Mouse (Mus musculus) R1 (cell line): Measurements from ENCODE around the gene Ntrk2.
A peak's percentile ranks its signal among the peaks of the same experiment; 100 is the strongest.

Experiments
- DNase-seq: peaks from one replicate; pipeline ENCODE4 v3.0.0-alpha.2; 2018; ENCODE audit warnings: low read depth, low spot score

Ntrk2 gene

GRCm38 (mm10) chr13:58840731-58841359 lies 34.5 kb downstream of the Ntrk2 start:
- no peak for DNase-seq

GRCm38 (mm10) chr13:58843826-58844225 lies 37.5 kb downstream of the Ntrk2 start:
- DNase-seq: peak; percentile 68

DNA sequence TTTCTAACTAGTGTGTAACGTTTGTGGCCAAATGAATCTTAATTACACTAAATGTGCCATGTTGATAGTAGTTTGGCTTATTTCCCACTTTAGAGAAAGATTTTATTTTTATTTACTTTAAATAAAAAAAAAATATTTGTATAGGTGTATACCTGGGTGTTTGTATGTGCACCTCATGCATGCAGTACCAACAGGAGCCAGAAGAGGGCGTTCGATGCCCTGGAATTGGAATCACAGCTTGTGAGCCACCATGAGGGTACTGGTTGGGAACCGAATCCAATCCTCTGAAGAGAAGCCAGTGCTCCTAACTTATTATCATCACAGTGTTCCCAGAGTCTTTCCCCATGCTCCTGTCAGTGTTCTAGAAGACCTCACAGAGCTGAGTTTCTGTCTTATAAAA lies 42.2 kb downstream of the Ntrk2 start:
- DNase-seq: peak; percentile 72

- no peak for DNase-seq
These were observed 47.3 kb downstream of the Ntrk2 start for GRCm38 (mm10) chr13:58853685-58854084.

GRCm38 (mm10) chr13:58866239-58866638 lies 59.9 kb downstream of the Ntrk2 start:
- DNase-seq: no peak

- DNase-seq: no peak
These were observed 60.5 kb downstream of the Ntrk2 start for GRCm38 (mm10) chr13:58866776-58867435.

DNA sequence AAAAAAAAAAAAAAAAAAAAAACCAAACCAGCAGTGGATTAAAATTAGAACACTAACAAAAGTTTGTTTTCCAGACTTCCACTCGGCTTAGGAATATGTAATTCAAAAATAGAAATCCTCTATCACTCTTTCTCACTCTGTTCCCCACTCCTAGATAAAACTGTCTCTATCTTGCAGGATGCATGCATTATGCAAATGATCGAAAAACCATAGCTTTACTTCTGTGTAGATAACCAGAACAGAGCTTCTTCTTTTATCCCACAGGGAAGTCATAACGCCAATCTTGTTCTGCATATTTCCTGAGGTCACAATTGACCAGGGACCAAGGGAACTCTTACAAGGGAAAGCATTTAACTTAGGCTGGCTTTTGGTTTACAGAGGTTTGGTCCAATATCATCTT lies 76.1 kb downstream of the Ntrk2 start:
- DNase-seq: no peak

- peak; percentile 52 for DNase-seq
These were observed 76.5 kb downstream of the Ntrk2 start for GRCm38 (mm10) chr13:58882916-58883315.

GRCm38 (mm10) chr13:58886108-58886507 lies 79.7 kb downstream of the Ntrk2 start:
- DNase-seq: no peak

GRCm38 (mm10) chr13:58896254-58896910 lies 90.0 kb downstream of the Ntrk2 start:
- DNase-seq: no peak

GRCm38 (mm10) chr13:58899337-58899736 lies 93.0 kb downstream of the Ntrk2 start:
- DNase-seq: no peak

DNA sequence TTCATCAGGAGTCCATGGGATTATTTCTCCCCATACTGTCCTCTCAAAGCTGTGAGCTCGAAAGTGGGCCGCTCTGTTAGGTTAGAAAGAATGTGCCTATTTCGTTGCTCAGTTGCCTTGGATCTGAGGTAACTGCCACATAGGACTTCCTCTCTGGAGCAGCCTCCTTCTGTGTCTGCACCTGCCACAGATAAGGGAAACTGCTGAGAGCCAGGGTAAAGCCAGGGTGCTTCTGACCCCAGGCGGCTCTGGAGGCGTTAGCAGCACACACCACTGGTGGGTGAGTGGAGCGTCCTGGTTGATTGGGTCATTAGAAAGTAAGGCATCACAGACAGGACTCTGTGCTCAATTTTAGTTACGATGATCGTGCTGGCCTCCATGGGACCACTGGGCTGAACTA lies 95.9 kb downstream of the Ntrk2 start:
- DNase-seq: no peak

DNA sequence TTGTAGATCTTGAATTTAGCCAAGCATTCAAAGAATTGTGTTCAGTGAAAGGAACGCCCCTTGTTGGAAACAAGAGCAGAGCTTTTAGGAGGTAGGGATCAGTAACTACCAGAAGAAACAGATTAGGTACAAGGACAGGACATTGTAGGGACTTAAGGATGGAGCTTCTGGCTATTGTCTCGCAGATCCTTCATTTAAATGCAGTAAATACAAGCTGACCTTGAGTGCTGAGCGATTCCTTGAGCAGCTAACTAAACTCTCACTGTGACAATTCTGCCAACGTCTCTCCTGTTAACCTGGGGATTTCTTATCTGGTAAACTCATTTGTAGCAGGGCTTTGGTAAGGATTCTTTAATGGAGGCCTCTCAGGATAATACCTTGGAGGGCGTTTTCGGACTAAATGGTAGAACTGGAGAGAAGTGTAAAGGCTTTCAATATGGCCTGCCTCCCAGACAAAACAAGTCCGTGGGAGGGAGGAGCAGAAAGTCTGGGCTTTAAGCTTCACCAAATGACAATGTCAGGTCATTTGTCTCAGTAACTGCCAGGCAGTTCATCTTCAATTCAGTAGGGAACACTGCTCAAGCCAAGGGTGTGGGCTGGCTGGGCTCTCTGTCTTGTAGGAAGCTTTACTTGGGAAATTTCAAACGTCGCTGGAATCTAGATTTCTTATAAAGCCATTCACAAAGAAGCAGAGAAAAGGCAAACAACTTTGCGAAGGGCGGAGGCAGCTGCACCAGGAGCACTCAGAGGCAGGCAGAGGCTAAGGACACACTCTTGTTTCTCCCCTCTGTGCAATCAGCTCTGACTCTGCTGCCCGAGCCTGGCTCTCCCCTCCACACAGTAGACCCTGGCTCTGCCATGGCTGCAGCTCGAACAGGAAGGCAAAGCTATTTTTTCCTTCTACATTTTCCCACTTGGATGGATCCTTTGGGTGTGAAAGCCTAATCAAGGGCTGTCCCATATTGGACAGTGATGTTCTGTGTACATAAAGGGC lies 98.7 kb downstream of the Ntrk2 start:
- DNase-seq: peak; percentile 79

DNA sequence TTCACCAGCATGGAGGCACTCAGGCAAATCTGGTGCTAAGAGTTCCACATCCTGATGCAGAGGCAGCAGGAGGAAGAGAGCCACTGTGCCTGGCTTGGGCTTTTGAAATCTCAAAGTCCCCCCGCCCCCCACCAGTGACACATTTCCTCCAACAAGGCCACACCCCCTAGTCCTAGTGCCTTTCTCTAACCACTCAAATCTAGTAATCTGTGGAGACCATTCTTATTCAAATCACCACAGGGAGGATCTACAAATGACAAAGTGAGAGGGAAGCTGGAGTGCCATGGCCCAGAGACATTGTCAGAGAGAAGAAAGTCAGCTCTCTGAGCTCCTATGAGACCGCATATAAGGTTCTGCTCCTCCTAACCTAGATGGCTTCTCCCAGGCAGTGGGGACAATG lies 105.6 kb downstream of the Ntrk2 start:
- peak; percentile 97 for DNase-seq

DNA sequence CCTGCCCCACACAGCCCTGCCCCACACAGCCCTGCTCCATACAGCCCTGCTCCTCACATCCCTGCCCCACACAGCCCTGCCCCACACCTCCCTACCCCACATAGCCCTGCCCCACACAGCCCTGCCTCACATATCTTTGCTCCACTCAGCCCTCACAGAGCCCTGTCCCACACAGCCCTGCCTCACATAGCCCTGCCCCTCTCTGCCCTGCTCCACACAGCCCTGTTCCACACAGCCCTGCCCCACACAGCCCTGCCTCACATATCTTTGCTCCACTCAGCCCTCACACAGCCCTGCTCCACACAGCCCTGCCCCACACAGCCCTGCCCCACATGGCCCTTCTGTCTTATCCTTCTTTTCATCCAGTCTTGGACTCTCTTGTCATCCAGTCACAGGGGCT lies 106.2 kb downstream of the Ntrk2 start:
- DNase-seq: peak; percentile 37

- DNase-seq: no peak
These were observed 107.9 kb downstream of the Ntrk2 start for GRCm38 (mm10) chr13:58914061-58914814.

DNA sequence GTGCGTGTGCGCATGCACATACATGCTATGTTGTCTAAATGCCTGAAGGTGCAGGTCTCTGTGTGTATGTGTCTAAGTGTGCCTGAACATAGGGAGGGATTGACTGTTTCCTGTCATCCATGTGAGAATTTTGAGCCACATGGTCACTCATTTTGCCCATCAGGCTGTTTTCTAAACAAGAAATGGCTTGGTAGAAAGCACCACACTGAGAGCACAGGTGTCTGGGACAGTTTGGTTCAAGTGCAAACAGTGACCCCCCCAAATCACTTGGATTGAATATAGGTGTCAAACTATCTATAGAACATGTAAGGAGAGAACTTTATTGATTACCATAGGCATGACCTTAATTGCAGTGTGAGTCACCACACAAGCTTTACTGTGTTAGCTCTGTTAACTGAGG lies 110.0 kb downstream of the Ntrk2 start:
- DNase-seq: no peak

- no peak for DNase-seq
These were observed 113.9 kb downstream of the Ntrk2 start for GRCm38 (mm10) chr13:58920241-58920640.

DNA sequence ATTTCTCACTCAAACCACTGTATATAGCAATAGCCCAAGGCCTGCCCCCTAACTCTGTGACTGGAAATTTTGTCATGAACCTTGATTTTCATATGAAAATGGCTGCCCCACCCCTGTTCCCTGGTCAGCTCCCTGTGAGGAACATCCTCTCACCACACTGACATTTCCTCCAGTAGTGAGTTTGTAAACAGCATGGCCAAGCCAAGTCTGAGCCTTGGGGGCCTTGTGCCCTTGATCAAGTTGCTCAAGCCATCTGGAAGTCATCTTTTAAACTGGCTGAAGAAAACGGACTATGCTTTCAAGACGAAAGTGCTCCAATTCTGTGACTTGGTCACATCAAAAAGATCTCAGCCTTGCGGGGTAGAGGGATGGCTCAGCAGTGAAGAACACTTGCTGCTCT lies 114.9 kb downstream of the Ntrk2 start:
- no peak for DNase-seq

DNA sequence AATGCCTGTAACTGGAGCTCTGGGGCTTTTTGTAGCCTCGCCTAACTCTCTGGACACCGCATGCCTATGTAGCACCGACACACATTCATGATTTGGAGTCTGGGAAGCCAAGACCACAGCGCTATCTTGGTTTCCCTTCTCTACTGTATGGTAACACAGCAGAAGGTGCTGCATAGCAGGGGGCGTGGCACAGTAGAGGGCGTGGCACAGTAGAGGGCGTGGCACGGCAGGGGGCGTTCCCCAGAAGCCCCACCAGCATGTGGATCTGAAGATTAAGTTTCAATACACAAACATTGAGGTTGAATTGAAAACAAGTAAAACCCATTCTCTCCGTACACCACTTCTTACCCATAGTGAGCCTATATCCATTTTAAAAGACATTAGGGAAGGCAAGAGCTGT lies 115.3 kb downstream of the Ntrk2 start:
- peak; percentile 49 for DNase-seq

- no peak for DNase-seq
These were observed 115.8 kb downstream of the Ntrk2 start for GRCm38 (mm10) chr13:58922174-58922573.
